Mouse (Mus musculus) bone marrow, adult 2 months (tissue): ENCODE results near the gene Rnf220. TPM values are rescaled to one million over a fixed set of nuclear protein-coding genes. Genes with fewer than 3 reads are reported as not detected.
A peak's percentile ranks its signal among the peaks of the same experiment; 100 is the strongest.

Source experiments
- H3K27ac ChIP-seq: fragments of 200-500 bp; 2 replicates; pipeline ENCODE4 v1.5.1; 2012; ENCODE audit warnings: low read depth, mild to moderate bottlenecking, control low read depth, inconsistent platforms, low read length; ENCODE audit not compliant: control insufficient read depth, poor library complexity, insufficient read depth
- H3K4me1 ChIP-seq: fragments of 200-500 bp; 2 replicates; pipeline ENCODE4 v1.6.1; 2011; ENCODE audit warnings: low read length; ENCODE audit not compliant: control insufficient read depth, insufficient read depth
- H3K4me3 ChIP-seq: fragments of 200-500 bp; replicated peaks from 2 replicates; pipeline ENCODE3; 2011; ENCODE audit warnings: mild to moderate bottlenecking, low read depth, low read length, control low read depth; ENCODE audit not compliant: control insufficient read depth
- CTCF ChIP-seq: fragments of 200-500 bp; IDR thresholded peaks from 2 replicates; pipeline ENCODE4 v1.5.1; 2011; ENCODE audit warnings: low read length, control low read depth; ENCODE audit not compliant: control insufficient read depth, insufficient read depth
- POLR2A ChIP-seq: fragments of 200-500 bp; IDR thresholded peaks from 2 replicates; pipeline ENCODE4 v1.6.1; 2011; ENCODE audit warnings: low read depth, mild to moderate bottlenecking, control low read depth, low read length, borderline replicate concordance; ENCODE audit not compliant: control insufficient read depth
- WGBS: fragments of 180-500 bp; shearing (Covaris S2); methylation state at CpG from one replicate; pipeline ENCODE4 v1.1.7; 2018; 5-methylcytosine and 5-hydroxymethylcytosine counted together
- polyA plus RNA-seq: library from polyadenylated mRNA; stranded (reverse); fragments of >200 nt; gene quantifications from 2 replicates; pipeline ENCODE4 v1.2.4, GENCODE M21; 2011; ENCODE audit warnings: low replicate concordance; ENCODE audit not compliant: missing spikeins, insufficient read depth, insufficient read length

Rnf220 gene
- polyA plus RNA-seq, 1 experiment: 49.6 TPM

DNA sequence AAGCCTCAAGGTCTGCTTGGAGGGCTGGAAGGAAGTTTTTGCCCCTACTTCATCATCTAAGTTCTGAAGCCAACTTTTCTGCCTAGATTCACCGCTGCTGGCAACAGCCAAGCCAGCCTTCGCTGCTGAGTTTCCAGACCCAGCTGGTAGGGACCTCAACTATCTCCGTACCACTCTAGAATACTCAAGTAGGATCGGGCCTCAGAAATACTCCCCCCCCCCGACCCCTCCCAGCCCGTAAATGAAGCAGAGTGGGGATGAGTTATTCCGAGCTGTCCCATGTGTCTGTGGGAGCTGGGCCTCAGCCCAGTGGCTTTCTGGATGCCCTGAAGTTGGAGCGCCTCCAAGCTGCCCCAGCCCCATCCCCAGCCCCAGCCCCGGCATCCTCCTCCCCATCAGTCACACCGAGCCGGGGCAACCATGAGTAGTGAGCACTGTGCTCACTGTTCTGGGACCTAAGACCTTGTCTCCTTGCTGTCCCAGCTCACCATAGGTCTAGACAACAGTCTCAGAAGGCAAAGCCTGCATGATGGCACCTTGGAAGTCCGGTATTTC, 146.6 kb downstream of the Rnf220 start:
- 83% methylated on average over 12 of the region's 12 CpGs for WGBS
- Histone ChIP-seq H3K4me3 (no peak overlapping the region), H3K4me1 (no peaks in the 10 kb centered on the region; the same call in 1 of the 2 replicates), H3K27ac (no peak overlapping the region)
- TF ChIP-seq POLR2A (no peak), CTCF (no peak)

DNA sequence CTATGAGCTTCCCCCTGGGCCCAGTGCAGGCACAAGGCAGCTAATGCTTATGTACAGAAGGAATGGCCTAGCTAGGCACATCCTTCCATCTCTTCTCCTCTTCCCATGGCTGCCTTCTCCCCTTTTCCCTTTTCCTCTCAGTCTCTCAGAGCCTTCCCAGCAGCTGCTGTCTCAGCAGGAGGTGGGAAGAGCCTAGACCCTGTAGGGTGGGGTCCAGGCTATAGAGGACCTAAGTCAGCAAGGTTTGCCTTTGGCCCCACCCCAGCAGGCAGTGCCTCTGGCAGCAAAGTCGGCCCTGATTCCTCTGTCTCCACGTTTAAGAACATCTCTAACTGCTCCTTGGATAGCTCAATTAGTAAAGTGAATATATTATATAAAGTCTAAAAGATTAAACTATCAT, 147.5 kb downstream of the Rnf220 start:
- TF ChIP-seq POLR2A (no peak), CTCF (no peak)
- no peaks in the 10 kb centered on the region; the same call in 1 of the 2 replicates for H3K4me1 ChIP-seq
- no peak overlapping the region for H3K27ac ChIP-seq
- WGBS: 56% methylated on average over 2 of the region's 2 CpGs
- no peak overlapping the region for H3K4me3 ChIP-seq

DNA sequence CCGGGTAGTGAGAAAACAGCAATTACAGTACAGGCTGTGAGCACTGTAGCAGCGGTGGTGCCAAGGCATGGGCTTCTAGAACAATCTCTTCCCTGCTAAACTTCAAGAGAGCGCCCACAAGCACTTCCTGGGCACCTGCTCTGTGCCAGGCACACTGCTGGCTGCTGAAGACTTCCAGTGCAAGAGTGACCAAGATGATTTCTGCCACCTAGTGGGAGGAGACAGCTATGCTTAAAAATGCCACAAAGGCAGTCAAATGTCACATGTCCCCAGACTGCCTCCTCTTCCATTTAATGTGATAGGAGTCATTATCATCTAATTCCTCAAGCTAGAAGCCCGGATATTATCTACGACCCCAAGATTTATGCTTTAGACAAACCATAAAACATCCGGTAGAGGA, 150.8 kb downstream of the Rnf220 start:
- WGBS: 46% methylated on average over 6 of the region's 6 CpGs
- no peak overlapping the region for H3K27ac ChIP-seq
- H3K4me1 ChIP-seq: no peaks in the 10 kb centered on the region; the same call in 1 of the 2 replicates
- TF ChIP-seq POLR2A (no peak), CTCF (peak; percentile 43)
- no peak overlapping the region for H3K4me3 ChIP-seq

DNA sequence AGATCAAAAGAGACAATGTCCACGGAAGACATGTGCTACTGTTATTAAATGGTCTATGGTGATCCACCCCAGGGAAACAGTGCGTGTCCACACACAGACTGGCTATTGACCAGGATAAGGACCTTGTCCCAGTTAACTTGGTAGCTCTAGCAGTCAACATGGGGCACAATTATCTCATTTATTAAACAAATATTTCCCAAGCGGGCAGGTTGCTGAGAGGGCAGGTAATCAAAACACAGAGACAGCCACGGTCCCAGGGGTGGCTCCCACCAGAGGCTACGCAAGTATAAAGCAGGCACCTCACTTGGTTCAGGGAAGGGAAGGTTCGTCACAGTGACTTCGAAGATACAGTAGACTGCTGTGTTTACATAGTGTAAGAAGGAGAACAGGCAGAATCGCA, 153.5 kb downstream of the Rnf220 start:
- Histone ChIP-seq H3K27ac (no peak overlapping the region), H3K4me3 (no peak overlapping the region), H3K4me1 (no peaks in the 10 kb centered on the region; the same call in 1 of the 2 replicates)
- 83% methylated on average over 8 of the region's 8 CpGs for WGBS
- no peak for TF ChIP-seq POLR2A
- TF ChIP-seq CTCF: no peak

GRCm38 (mm10) chr4:117342751-117343150, 154.1 kb downstream of the Rnf220 start:
- H3K27ac ChIP-seq: no peak overlapping the region
- 85% methylated on average over 12 of the region's 12 CpGs for WGBS
- no peak overlapping the region for H3K4me3 ChIP-seq
- H3K4me1 ChIP-seq: no peaks in the 10 kb centered on the region; the same call in 1 of the 2 replicates
- TF ChIP-seq CTCF (no peak), POLR2A (no peak)

GRCm38 (mm10) chr4:117341282-117341681, 155.6 kb downstream of the Rnf220 start:
- TF ChIP-seq POLR2A (no peak), CTCF (no peak)
- 45% methylated on average over 5 of the region's 5 CpGs for WGBS
- Histone ChIP-seq H3K27ac (no peak overlapping the region), H3K4me1 (no peaks in the 10 kb centered on the region; the same call in 1 of the 2 replicates), H3K4me3 (no peak overlapping the region)

GRCm38 (mm10) chr4:117339796-117340195, 157.1 kb downstream of the Rnf220 start:
- Histone ChIP-seq H3K4me1 (no peaks in the 10 kb centered on the region), H3K4me3 (no peak overlapping the region), H3K27ac (no peak overlapping the region)
- TF ChIP-seq POLR2A (no peak), CTCF (no peak)

DNA sequence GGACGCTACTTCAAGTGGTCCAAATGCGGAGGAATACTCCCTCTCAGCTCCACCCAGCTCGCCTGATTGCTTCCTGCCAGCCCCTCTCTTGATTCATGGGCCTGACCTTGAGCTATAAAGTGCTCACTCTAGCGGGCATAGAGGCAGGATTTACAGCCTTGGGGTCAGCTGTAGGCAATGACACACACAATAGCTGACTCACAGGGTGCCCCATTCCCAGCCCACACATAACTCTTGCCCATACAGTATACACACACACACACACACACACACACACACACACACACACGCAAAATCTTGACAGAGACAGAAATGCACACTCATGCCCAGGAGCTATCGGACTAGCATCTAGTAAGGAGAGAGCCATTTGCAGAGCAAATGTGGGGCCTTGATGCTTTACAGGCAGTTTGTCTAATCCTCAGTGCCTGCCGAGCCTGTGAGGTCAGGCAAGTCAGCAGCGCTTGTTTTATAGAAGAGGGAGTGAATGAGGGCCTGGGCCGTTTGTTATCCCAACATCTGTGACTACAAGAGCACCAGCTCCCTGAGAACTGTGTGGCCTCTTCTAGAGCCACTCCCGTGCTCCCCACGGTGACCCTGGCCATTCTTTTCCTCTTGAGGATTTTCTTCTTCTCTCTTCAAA, 165.9 kb downstream of the Rnf220 start:
- no peak overlapping the region for H3K4me3 ChIP-seq
- no peak overlapping the region for H3K27ac ChIP-seq
- TF ChIP-seq POLR2A (no peak), CTCF (no peak)
- WGBS: 72% methylated on average over 11 of the region's 11 CpGs
- H3K4me1 ChIP-seq: no peaks in the 10 kb centered on the region
